Mouse (Mus musculus) c-Kit-positive CD71-negative TER-119-negative erythroid progenitor cells, embryonic 14.5 days (primary cell): ENCODE data around the gene Bach1.

Source experiments
- DNase-seq: peaks from one replicate; pipeline ENCODE4 v3.0.0-alpha.2; 2013; ENCODE audit warnings: low read depth

Bach1 gene

GRCm38 (mm10) chr16:87737842-87738639 lies 39.3 kb downstream of the Bach1 start:
- DNase-seq, result no peak

- no peak for DNase-seq
Observed at GRCm38 (mm10) chr16:87741034-87741715, 42.4 kb downstream of the Bach1 start.

DNA sequence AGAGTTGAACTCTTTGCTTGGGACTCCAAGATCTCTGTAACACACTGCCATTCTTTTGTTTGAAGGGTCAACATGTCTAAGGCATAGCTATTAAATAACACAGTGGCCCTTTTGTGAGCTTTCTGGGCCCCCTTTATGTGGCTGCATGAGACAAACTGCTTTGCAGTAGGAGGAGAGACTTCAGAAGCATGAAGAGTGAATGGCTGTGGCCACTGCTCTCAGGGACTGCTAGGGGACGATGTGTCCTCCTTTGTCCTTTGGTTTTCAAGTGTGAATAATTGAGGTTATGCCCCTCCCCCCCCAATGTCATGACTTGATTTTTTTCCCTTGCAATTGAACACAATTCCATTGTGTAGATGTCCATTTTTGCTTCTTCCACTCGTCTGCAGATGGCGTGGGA lies 44.9 kb downstream of the Bach1 start:
- DNase-seq, result no peak

- no peak for DNase-seq
Observed at GRCm38 (mm10) chr16:87744338-87744737, 45.6 kb downstream of the Bach1 start.

DNA sequence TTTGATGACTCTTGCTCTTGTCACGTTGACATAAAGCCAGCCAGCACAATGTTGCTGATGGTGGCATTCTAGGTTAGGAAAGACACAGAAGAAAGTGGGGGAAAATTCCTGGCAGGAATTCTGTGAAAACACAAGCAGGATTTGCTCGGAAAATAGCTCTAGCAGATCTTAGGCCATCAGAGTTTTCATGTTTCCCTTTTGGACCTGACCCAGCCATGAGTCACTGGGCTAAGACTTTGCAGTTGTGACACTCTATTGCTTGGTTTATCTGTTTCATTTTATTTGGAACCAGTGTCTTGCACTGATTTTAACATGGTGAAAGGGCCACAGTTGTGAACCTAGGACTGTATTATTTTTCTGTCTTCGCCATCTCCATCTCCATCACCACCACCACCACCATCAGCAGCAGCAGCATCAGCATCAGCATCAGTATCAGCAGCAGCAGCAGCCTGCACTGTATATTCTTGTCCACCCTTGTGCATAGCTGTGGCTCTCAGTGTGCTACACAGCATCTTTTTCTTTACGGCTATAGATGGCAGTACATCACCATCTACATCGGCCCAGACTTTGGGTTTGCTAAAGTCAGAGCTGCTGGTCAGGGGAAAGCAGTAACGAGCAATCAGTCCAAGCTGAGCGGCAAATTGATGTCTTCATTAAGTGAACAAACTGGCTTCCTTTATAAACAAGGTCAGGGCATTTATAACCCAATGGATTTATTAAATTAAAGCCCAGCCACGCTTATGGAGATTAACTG lies 46.6 kb downstream of the Bach1 start:
- DNase-seq, result no peak

DNA sequence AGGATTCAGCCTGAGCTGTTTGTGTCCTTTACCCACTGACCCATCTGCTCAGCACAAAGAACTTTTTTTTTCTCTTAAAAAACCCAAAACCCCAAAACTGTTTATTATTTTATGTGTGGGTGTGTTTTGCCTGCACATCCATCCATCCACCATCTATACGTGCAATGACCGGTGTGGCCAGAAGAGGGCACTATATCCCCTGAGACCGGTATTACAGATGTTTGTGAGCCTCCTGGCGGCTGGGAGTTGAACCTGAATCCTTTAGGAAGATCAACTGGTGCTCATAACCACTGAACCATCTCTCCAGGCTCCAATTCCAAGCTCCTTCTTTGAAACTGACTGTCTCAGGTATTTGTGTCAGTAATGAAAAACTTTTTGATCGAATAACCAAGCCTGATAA lies 48.0 kb downstream of the Bach1 start:
- peak; percentile 72 for DNase-seq

DNA sequence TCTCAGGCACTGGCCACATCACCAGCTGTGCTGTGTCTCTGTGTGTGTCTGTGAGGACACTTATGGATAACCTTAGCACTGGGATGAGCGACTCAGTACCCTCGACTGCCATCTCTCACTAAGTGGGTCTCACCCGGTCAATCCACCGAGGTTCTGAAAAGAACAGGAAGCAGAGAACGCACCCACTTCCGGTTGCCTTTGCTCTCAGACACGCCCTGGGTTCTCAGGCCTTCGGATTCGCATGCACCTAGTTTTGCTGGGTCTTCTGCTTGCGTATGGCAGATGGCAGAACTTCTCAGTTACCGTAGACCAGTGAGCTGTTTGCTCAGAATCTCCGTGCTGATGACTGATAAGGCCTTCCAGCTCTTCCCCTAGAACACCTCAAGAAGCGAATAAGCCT lies 52.5 kb downstream of the Bach1 start:
- DNase-seq, result no peak

- no peak for DNase-seq
Observed at GRCm38 (mm10) chr16:87752482-87752881, 53.7 kb downstream of the Bach1 start.

GRCm38 (mm10) chr16:87754858-87755257 lies 56.1 kb downstream of the Bach1 start:
- DNase-seq, result peak; percentile 42

DNA sequence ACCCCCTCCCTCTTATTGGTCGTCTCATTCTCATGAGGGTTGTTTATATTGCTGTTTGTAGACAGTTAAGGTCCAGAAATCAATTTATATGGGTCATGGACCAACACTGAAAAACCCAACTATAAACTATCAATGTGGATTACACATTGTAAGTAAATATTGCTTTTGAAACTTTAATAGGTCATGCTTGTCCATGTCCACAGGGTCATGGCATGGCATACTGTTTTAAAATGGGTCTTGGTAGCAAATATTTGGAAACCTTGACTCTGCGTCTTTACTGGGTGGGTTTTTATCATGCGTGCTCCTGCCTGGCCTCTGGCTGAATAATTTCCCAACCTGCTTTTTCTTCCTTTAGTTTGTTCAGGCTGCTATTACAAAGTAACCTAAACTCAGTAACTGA lies 57.2 kb downstream of the Bach1 start:
- no peak for DNase-seq

DNA sequence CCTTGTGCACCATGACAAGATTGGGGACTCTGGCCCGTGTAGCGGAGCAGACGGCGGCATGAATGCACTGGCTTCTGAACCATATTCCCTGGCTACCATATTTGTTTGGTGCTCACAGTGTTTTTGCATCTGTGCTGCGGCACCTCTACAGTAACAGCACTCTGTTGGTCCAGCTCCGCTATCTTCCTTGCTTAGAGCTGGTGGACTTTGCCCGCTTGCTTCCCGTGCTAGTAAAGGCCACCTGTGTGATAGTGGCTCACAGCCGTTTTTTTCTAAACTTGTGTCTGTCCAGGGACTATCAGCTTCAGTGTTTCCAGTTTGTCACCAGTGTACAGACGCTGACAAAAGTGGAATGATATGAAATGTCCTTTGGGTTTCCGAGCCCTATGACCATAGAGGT lies 59.3 kb downstream of the Bach1 start:
- no peak for DNase-seq

DNA sequence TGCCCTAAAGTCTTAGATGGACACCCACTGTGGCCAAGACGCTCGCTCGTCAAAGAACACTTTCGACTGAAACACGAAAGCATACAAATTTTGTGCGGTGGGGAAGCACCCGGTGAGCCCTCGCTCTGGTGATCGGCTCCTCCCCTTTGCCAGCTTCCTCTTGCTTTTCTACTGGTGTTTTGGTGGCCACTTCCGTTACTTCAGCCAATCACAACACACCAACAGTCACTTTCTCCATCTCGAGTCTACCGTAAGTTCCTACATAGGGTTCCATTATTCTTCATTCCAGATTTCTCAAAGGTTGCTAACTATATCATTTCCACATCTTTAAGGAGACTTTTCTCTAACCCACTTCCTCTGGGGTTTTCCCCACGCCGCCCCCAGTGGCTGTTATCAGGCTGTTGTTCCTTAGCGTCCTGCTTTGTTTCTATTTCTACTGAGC lies 65.9 kb downstream of the Bach1 start:
- no peak for DNase-seq

- no peak for DNase-seq
Observed at GRCm38 (mm10) chr16:87765984-87766383, 67.2 kb downstream of the Bach1 start.

DNA sequence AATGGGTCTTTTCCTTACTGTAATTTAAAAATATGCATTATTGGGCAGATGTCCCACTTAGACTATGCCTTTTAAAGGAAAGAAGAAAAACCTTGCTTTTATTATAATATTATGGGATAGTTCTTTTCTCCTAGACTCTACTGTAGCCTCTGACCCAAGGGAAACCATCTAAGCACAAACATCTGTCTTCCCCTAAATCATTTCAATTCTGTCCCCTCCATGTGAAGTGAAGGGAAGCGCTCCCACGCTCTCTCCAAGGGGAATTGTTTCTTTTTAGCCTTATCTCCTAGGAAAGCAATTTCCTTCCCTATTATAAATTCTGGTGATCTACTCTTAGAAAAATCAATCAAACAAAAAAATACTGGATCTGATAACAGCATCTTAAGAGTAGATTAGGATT lies 71.8 kb downstream of the Bach1 start:
- DNase-seq, result no peak

- DNase-seq, result no peak
Observed at GRCm38 (mm10) chr16:87771926-87772325, 73.2 kb downstream of the Bach1 start.

DNA sequence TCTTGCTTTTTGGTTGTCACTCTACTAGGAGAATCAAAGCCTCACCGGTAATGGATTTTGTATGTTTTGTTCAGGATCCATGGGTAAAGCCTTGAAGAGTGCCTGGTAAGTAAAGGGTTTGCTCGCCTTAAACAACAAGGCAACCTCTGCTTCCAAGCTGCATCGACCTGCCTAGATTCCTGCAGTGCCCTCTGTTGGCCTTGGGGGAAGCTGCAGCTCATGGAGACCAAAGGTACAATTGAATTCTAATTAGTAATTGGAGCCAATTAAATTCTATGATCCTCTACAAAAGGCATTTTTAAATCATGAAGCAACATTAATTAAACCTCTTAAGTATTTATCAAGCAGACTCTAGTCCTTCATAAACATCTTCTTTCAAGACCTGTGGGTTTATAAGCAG lies 75.7 kb downstream of the Bach1 start:
- no peak for DNase-seq

DNA sequence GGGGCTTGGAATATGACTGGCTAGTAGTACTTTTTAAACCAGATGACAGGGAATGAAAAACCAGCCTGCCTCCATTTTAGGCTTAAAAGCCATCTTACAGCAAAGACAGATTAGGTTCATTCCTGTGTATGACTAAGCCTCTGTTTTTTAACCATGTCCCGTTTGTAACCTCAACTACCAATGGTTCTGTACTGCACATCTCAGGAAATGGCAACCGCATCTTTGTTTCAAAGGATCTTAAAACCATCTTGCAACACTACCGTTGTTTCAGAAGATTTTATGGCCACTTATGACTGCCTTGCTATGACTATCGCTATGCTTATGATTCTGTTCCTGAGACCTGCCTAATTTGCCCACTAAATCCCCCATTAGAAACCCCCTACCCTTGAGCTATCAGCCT lies 78.6 kb downstream of the Bach1 start:
- no peak for DNase-seq

DNA sequence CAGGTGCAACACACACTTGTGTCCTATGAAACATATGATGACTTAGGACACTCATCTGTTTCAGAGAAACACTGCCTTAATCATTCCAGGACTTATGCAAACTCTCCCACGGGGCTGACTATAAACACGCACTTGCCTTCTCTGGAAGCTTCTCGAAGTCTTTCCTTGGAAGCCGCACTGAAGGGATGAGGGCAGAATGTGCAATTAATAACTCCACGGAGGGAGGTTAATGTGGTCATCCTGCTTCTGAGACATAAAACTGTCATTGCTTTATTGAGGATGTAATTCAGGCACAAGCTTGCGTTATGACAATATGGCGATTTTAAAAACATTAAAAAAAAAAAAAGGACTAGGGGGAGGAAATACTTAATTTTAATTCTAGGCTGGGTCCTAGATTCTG lies 82.9 kb downstream of the Bach1 start:
- no peak for DNase-seq
